Mouse (Mus musculus) embryonic facial prominence, embryonic 15.5 days (tissue): ENCODE results near the gene Cacna1g. TPM values are rescaled to one million over a fixed set of nuclear protein-coding genes. Genes with fewer than 3 reads are reported as not detected.

Experiments
- ATAC-seq: fragments of 200-750 bp; cut with Nextera tagmentation; 2 replicates; pipeline ENCODE4 v1.8.0; 2017; ENCODE audit warnings: low read depth, moderate TSS enrichment; ENCODE audit not compliant: insufficient number of reproducible peaks, low FRiP score, low TSS enrichment
- H3K27ac ChIP-seq: fragments of 300-500 bp; sonication (generic); replicated peaks from 2 replicates; pipeline ENCODE4 v1.5.1; 2015; ENCODE audit warnings: mild to moderate bottlenecking, inconsistent platforms
- H3K27me3 ChIP-seq: fragments of 300-500 bp; sonication (generic); 2 replicates; pipeline ENCODE4 v1.6.1; 2015; ENCODE audit warnings: inconsistent platforms
- H3K36me3 ChIP-seq: fragments of 300-500 bp; sonication (generic); 2 replicates; pipeline ENCODE4 v1.6.1; 2015; ENCODE audit warnings: mild to moderate bottlenecking, inconsistent platforms
- H3K4me1 ChIP-seq: fragments of 300-500 bp; sonication (generic); 2 replicates; pipeline ENCODE4 v1.6.1; 2015; ENCODE audit warnings: inconsistent platforms
- H3K4me2 ChIP-seq: fragments of 300-500 bp; sonication (generic); replicated peaks from 2 replicates; pipeline ENCODE4 v1.6.1; 2015; ENCODE audit warnings: mild to moderate bottlenecking, inconsistent platforms
- H3K4me3 ChIP-seq: fragments of 300-500 bp; sonication (generic); replicated peaks from 2 replicates; pipeline ENCODE4 v1.5.1; 2015; ENCODE audit warnings: mild to moderate bottlenecking, inconsistent platforms
- H3K9ac ChIP-seq: fragments of 300-500 bp; sonication (generic); 2 replicates; pipeline ENCODE4 v1.6.1; 2015; ENCODE audit warnings: inconsistent platforms
- H3K9me3 ChIP-seq: fragments of 300-500 bp; sonication (generic); replicated peaks from 2 replicates; pipeline ENCODE4 v1.6.1; 2016; ENCODE audit warnings: inconsistent platforms
- WGBS: fragments of 180-500 bp; shearing (Covaris S2); methylation state at CpG from one replicate; pipeline ENCODE4 v1.1.7; 2015; 5-methylcytosine and 5-hydroxymethylcytosine counted together
- polyA plus RNA-seq: library from polyadenylated mRNA; unstranded; fragments of >200 nt; fragmentation: Nextera tagmentation; extraction: Ambion mirVana; gene quantifications from 2 replicates; pipeline ENCODE4 v1.2.1, GENCODE M21; 2015

The Cacna1g gene
- polyA plus RNA-seq, 1 experiment from 2014 or later: 30.3 TPM

- 88% methylated on average over 9 of the region's 9 CpGs for WGBS
- Histone ChIP-seq H3K4me3 (no peak overlapping the region), H3K27me3 (peaks cover 7% of the 10 kb centered on the region), H3K27ac (no peak overlapping the region), H3K4me1 (peaks cover 13% of the 10 kb centered on the region), H3K9ac (no peak overlapping the region), H3K36me3 (no peaks in the 10 kb centered on the region), H3K4me2 (no peak overlapping the region), H3K9me3 (no peaks in the 10 kb centered on the region)
- no peak for ATAC-seq
Observed at GRCm38 (mm10) chr11:94480382-94480781, 6.4 kb upstream of the Cacna1g start.

GRCm38 (mm10) chr11:94477651-94478050 is 3.7 kb upstream of the Cacna1g start:
- no peaks in the 10 kb centered on the region for H3K36me3 ChIP-seq
- no peak overlapping the region for H3K9ac ChIP-seq
- H3K9me3 ChIP-seq: no peaks in the 10 kb centered on the region
- H3K4me2 ChIP-seq: no peak overlapping the region
- H3K27me3 ChIP-seq: peaks cover 13% of the 10 kb centered on the region
- no peak overlapping the region for H3K4me3 ChIP-seq
- ATAC-seq: no peak
- no peak overlapping the region for H3K27ac ChIP-seq
- peaks cover 36% of the 10 kb centered on the region for H3K4me1 ChIP-seq
- 54% methylated on average over 6 of the region's 6 CpGs for WGBS

GRCm38 (mm10) chr11:94475722-94476121 is 1.7 kb upstream of the Cacna1g start:
- H3K4me1 ChIP-seq: peaks cover 52% of the 10 kb centered on the region
- 23% methylated on average over 11 of the region's 11 CpGs for WGBS

GRCm38 (mm10) chr11:94474544-94474910 is 529 bp upstream of the Cacna1g start:
- peaks cover 60% of the 10 kb centered on the region for H3K4me1 ChIP-seq
- no peak for ATAC-seq
- H3K4me3 ChIP-seq: peak overlapping the region; percentile 81
- no peak overlapping the region for H3K9ac ChIP-seq
- WGBS: 0% methylated on average over 11 of the region's 11 CpGs
- H3K9me3 ChIP-seq: no peaks in the 10 kb centered on the region
- peak overlapping the region; percentile 86 for H3K4me2 ChIP-seq
- peaks cover 15% of the 10 kb centered on the region for H3K27me3 ChIP-seq
- H3K36me3 ChIP-seq: no peaks in the 10 kb centered on the region
- H3K27ac ChIP-seq: peak overlapping the region; percentile 97

More at GRCm38 (mm10) chr11:94475722-94476121, 1.7 kb upstream of the Cacna1g start:
- Histone ChIP-seq H3K9ac (no peak overlapping the region), H3K4me2 (no peak overlapping the region), H3K27me3 (peaks cover 16% of the 10 kb centered on the region), H3K9me3 (no peaks in the 10 kb centered on the region), H3K27ac (0 out of 2 replicates have a peak overlapping the region, but pooled peaks have one; percentile 34), H3K4me3 (no peak overlapping the region), H3K36me3 (no peaks in the 10 kb centered on the region)
- ATAC-seq: no peak

GRCm38 (mm10) chr11:94472916-94473706 is 887 bp downstream of the Cacna1g start:
- 2% methylated on average over 45 of the region's 52 CpGs for WGBS
- H3K4me3 ChIP-seq: peak overlapping the region; percentile 81
- peak overlapping the region; percentile 97 for H3K27ac ChIP-seq
- H3K4me1 ChIP-seq: peaks cover 74% of the 10 kb centered on the region
- ATAC-seq: no peak
- no peaks in the 10 kb centered on the region for H3K36me3 ChIP-seq
- H3K9ac ChIP-seq: peak overlapping the region; percentile 92
- peaks cover 15% of the 10 kb centered on the region for H3K27me3 ChIP-seq
- H3K9me3 ChIP-seq: no peaks in the 10 kb centered on the region
- H3K4me2 ChIP-seq: peak overlapping the region; percentile 86

GRCm38 (mm10) chr11:94472585-94472915 is 1.4 kb downstream of the Cacna1g start:
- ATAC-seq: no peak
- H3K27ac ChIP-seq: peak overlapping the region; percentile 97
- WGBS: 1% methylated on average over 15 of the region's 15 CpGs
- H3K36me3 ChIP-seq: no peaks in the 10 kb centered on the region
- peak overlapping the region; percentile 92 for H3K9ac ChIP-seq
- H3K9me3 ChIP-seq: no peaks in the 10 kb centered on the region
- peaks cover 15% of the 10 kb centered on the region for H3K27me3 ChIP-seq
- H3K4me2 ChIP-seq: peak overlapping the region; percentile 86
- H3K4me3 ChIP-seq: peak overlapping the region; percentile 81
- H3K4me1 ChIP-seq: peaks cover 76% of the 10 kb centered on the region

- H3K9ac ChIP-seq: peak overlapping the region; percentile 92
- WGBS: 6% methylated on average over 17 of the region's 17 CpGs
- no peaks in the 10 kb centered on the region for H3K9me3 ChIP-seq
- H3K4me3 ChIP-seq: peak overlapping the region; percentile 81
- H3K36me3 ChIP-seq: no peaks in the 10 kb centered on the region
- no peak for ATAC-seq
- H3K4me2 ChIP-seq: peak overlapping the region; percentile 86
- peak overlapping the region; percentile 97 for H3K27ac ChIP-seq
- H3K4me1 ChIP-seq: peaks cover 77% of the 10 kb centered on the region
- H3K27me3 ChIP-seq: peaks cover 15% of the 10 kb centered on the region
Observed at GRCm38 (mm10) chr11:94471740-94472584, 2.0 kb downstream of the Cacna1g start.

- Histone ChIP-seq H3K4me1 (peaks cover 82% of the 10 kb centered on the region), H3K27ac (peak overlapping the region; percentile 97), H3K4me3 (peak overlapping the region; percentile 81), H3K4me2 (peak overlapping the region; percentile 86), H3K27me3 (peaks cover 10% of the 10 kb centered on the region), H3K9ac (no peak overlapping the region), H3K9me3 (no peaks in the 10 kb centered on the region), H3K36me3 (no peaks in the 10 kb centered on the region)
- ATAC-seq: no peak
- 24% methylated on average over 7 of the region's 7 CpGs for WGBS
Observed at GRCm38 (mm10) chr11:94470391-94470790, 3.6 kb downstream of the Cacna1g start.

- ATAC-seq: peak; percentile 45
- Histone ChIP-seq H3K4me2 (peak overlapping the region; percentile 86), H3K9me3 (no peaks in the 10 kb centered on the region), H3K9ac (no peak overlapping the region), H3K36me3 (no peaks in the 10 kb centered on the region), H3K4me1 (peaks cover 80% of the 10 kb centered on the region), H3K27me3 (peaks cover 4% of the 10 kb centered on the region; the same call in 1 of the 2 replicates), H3K4me3 (peak overlapping the region; percentile 18), H3K27ac (peak overlapping the region; percentile 90)
- WGBS: 6% methylated on average over 9 of the region's 9 CpGs
Observed at GRCm38 (mm10) chr11:94469136-94470064, 4.6 kb downstream of the Cacna1g start.

- Histone ChIP-seq H3K9ac (no peak overlapping the region), H3K36me3 (no peaks in the 10 kb centered on the region), H3K27me3 (peaks cover 4% of the 10 kb centered on the region; the same call in 1 of the 2 replicates), H3K9me3 (no peaks in the 10 kb centered on the region), H3K27ac (peak overlapping the region; percentile 90), H3K4me1 (peaks cover 84% of the 10 kb centered on the region), H3K4me2 (peak overlapping the region; percentile 86), H3K4me3 (peak overlapping the region; percentile 18; the same call in 1 of the 2 replicates)
- 25% methylated on average over 4 of the region's 4 CpGs for whole genome bisulfite sequencing
- ATAC-seq: no peak
Observed at GRCm38 (mm10) chr11:94468582-94469064, 5.4 kb downstream of the Cacna1g start.
